Mouse (Mus musculus): ENCODE measurements around the gene Zmynd8. TPM values are rescaled to one million over a fixed set of nuclear protein-coding genes. Genes with fewer than 3 reads are reported as not detected.
A peak's percentile ranks its signal among the peaks of the same experiment; 100 is the strongest.

The Zmynd8 gene
- polyA plus RNA-seq, 1 experiment, result 3.0 TPM

DNA sequence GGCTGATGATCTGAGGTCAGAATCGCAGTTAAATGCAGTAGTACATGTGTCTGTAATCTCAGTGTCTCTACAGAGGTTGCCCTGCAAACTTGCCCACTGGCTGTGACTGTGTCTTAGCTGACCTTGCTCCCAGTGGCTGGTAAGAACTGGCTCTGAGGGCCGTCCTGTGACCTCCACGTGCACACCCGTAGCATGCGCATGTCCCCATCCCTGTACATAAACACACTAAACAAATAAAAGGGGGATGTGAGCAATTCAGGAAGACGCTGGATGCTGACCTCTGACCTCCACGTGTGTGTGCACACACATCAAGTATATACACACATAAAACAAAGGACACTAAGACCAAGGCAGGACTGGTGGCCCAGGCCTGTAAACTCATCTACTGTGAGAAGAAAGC, 14.3 kb upstream of the Zmynd8 start:
- Histone ChIP-seq H3K27me3 (ENCODE audit: control insufficient read depth, insufficient read depth, low read length) (no peaks in the 10 kb centered on the region), H3K27ac (ENCODE audit: control insufficient read depth, insufficient read depth, low read depth, low read length) (no peak overlapping the region), H3K4me1 (ENCODE audit: control insufficient read depth, insufficient read depth, low read length) (no peaks in the 10 kb centered on the region), H3K4me3 (ENCODE audit: control insufficient read depth, low read depth, low read length) (no peak overlapping the region), H3K36me3 (ENCODE audit: control insufficient read depth, insufficient read depth, low read length) (no peaks in the 10 kb centered on the region)
- TF ChIP-seq CTCF (IDR thresholded peaks at IDR 0.05; ENCODE audit: control insufficient read depth, insufficient read depth, insufficient replicate concordance, low read depth, low read length), result no peak

- H3K4me1 ChIP-seq (ENCODE audit: control insufficient read depth, insufficient read depth, low read length), result peaks cover 7% of the 10 kb centered on the region
- no peak overlapping the region for H3K27ac ChIP-seq (ENCODE audit: control insufficient read depth, insufficient read depth, low read depth, low read length)
- no peaks in the 10 kb centered on the region for H3K27me3 ChIP-seq (ENCODE audit: control insufficient read depth, insufficient read depth, low read length)
- TF ChIP-seq CTCF (IDR thresholded peaks at IDR 0.05; ENCODE audit: control insufficient read depth, insufficient read depth, insufficient replicate concordance, low read depth, low read length) (no peak), POLR2A (IDR thresholded peaks at IDR 0.05; ENCODE audit: control insufficient read depth, low read depth, low read length) (no peak)
- H3K4me3 ChIP-seq (ENCODE audit: control insufficient read depth, low read depth, low read length), result no peak overlapping the region
- H3K36me3 ChIP-seq (ENCODE audit: control insufficient read depth, insufficient read depth, low read length), result no peaks in the 10 kb centered on the region
Measured at GRCm38 (mm10) chr2:165909731-165910130, 10.9 kb upstream of the Zmynd8 start.

DNA sequence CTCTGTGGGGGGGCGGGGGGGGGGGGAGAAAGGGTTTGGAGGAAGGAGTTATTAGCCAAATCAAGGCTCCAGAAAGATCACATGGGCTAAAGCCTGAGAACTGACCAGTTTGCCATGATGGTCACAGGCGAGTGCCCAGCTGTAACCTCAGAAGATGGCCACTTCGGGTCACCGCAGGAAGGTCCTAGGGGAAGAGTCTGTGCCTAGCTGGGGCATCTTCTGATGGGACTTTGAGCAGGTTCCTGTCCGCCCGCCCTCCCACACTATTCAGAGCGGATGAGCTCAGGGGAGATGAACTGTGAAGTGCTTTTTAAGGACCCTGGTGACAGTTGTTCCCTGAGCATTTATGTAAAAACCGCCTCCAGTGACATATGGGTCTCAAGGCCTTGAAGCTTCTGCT, 8.4 kb upstream of the Zmynd8 start:
- no peaks in the 10 kb centered on the region for H3K27me3 ChIP-seq (ENCODE audit: control insufficient read depth, insufficient read depth, low read length)
- TF ChIP-seq POLR2A (IDR thresholded peaks at IDR 0.05; ENCODE audit: control insufficient read depth, low read depth, low read length), result no peak
- no peaks in the 10 kb centered on the region for H3K36me3 ChIP-seq (ENCODE audit: control insufficient read depth, insufficient read depth, low read length)
- peaks cover 7% of the 10 kb centered on the region for H3K4me1 ChIP-seq (ENCODE audit: control insufficient read depth, insufficient read depth, low read length)
- no peak overlapping the region for H3K4me3 ChIP-seq (ENCODE audit: control insufficient read depth, low read depth, low read length)
- no peak overlapping the region for H3K27ac ChIP-seq (ENCODE audit: control insufficient read depth, insufficient read depth, low read depth, low read length)

DNA sequence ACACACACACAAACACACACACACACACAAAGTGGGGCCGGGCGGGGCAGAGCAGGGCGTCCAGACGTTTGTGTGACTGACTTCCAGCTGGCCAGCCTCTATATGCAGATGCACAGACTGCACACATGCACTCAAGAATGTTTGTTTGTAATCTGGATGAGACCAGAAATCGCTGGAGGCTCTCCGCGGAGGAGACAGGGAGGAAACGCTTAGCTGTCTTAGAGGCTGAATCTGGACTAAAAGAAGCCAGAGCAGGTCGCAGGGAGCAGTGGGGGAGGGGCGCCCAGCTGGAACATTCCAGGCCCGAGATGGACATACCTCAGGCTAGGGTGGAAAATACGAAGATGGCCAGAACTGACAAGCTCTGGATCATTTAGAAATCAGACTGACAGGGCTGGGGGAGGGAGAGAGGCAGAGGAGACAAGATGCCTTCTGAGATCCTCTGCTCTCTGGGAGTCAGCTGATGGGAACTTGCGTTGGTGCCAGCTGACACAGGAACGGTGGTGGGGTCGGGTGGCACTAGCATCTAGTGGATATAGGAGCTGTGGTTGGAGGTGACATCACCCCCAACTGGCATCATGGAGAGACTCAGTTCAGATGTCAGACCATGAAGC, 7.6 kb upstream of the Zmynd8 start:
- Histone ChIP-seq H3K4me1 (ENCODE audit: control insufficient read depth, insufficient read depth, low read length) (peaks cover 7% of the 10 kb centered on the region), H3K4me3 (ENCODE audit: control insufficient read depth, low read depth, low read length) (no peak overlapping the region), H3K27ac (ENCODE audit: control insufficient read depth, insufficient read depth, low read depth, low read length) (peak overlapping the region; percentile 5; the same call in 1 of the 2 replicates), H3K36me3 (ENCODE audit: control insufficient read depth, insufficient read depth, low read length) (no peaks in the 10 kb centered on the region), H3K27me3 (ENCODE audit: control insufficient read depth, insufficient read depth, low read length) (no peaks in the 10 kb centered on the region)
- no peak for TF ChIP-seq CTCF (IDR thresholded peaks at IDR 0.05; ENCODE audit: control insufficient read depth, insufficient read depth, insufficient replicate concordance, low read depth, low read length)
- no peak for TF ChIP-seq POLR2A (IDR thresholded peaks at IDR 0.05; ENCODE audit: control insufficient read depth, low read depth, low read length)

DNA sequence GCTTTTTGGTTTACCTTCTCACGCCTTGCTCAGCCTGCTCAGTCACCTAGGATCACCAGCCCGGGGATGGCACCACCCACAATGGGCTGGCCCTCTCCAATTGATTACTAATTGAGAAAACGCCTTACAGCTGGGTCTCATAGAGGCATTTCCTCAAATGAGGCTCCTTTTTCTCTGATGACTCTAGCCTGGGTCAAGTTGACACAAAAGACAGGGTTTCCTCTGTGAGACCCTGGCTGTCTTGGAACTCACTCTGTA, 2.2 kb upstream of the Zmynd8 start:
- Histone ChIP-seq H3K36me3 (ENCODE audit: control insufficient read depth, insufficient read depth, low read length) (no peaks in the 10 kb centered on the region), H3K27ac (ENCODE audit: control insufficient read depth, insufficient read depth, low read depth, low read length) (no peak overlapping the region), H3K4me1 (ENCODE audit: control insufficient read depth, insufficient read depth, low read length) (no peaks in the 10 kb centered on the region; the same call in 1 of the 2 replicates), H3K27me3 (ENCODE audit: control insufficient read depth, insufficient read depth, low read length) (no peaks in the 10 kb centered on the region), H3K4me3 (ENCODE audit: control insufficient read depth, low read depth, low read length) (no peak overlapping the region)
- TF ChIP-seq POLR2A (IDR thresholded peaks at IDR 0.05; ENCODE audit: control insufficient read depth, low read depth, low read length) (no peak), CTCF (IDR thresholded peaks at IDR 0.05; ENCODE audit: control insufficient read depth, insufficient read depth, insufficient replicate concordance, low read depth, low read length) (no peak)

GRCm38 (mm10) chr2:165900351-165901126, 1.7 kb upstream of the Zmynd8 start:
- TF ChIP-seq POLR2A (IDR thresholded peaks at IDR 0.05; ENCODE audit: control insufficient read depth, low read depth, low read length) (no peak), CTCF (IDR thresholded peaks at IDR 0.05; ENCODE audit: control insufficient read depth, insufficient read depth, insufficient replicate concordance, low read depth, low read length) (no peak)
- H3K4me1 ChIP-seq (ENCODE audit: control insufficient read depth, insufficient read depth, low read length), result no peaks in the 10 kb centered on the region; the same call in 1 of the 2 replicates
- H3K36me3 ChIP-seq (ENCODE audit: control insufficient read depth, insufficient read depth, low read length), result no peaks in the 10 kb centered on the region

DNA sequence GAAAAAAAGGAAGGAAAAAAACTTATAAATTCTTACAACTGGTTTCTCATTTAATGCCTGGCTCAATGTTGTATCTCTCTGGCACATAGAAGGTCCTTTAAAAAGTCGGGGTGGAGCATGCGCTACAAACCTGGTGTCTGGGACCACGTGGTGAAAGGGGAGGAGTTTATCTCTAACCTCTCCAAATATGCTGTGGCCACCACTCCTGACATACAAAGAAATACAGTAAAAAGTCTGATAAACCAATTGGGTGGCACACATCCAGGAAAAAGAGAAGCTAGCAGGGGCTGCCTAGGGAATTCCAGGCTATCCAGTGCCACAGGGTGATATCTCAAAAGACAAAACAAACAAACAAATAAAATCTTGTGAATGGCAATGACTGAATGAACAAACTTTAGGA, 1.1 kb upstream of the Zmynd8 start:
- Histone ChIP-seq H3K27me3 (ENCODE audit: control insufficient read depth, insufficient read depth, low read length) (no peaks in the 10 kb centered on the region), H3K4me1 (ENCODE audit: control insufficient read depth, insufficient read depth, low read length) (no peaks in the 10 kb centered on the region; the same call in 1 of the 2 replicates), H3K4me3 (ENCODE audit: control insufficient read depth, low read depth, low read length) (no peak overlapping the region), H3K27ac (ENCODE audit: control insufficient read depth, insufficient read depth, low read depth, low read length) (no peak overlapping the region), H3K36me3 (ENCODE audit: control insufficient read depth, insufficient read depth, low read length) (no peaks in the 10 kb centered on the region)
- no peak for TF ChIP-seq CTCF (IDR thresholded peaks at IDR 0.05; ENCODE audit: control insufficient read depth, insufficient read depth, insufficient replicate concordance, low read depth, low read length)
- TF ChIP-seq POLR2A (IDR thresholded peaks at IDR 0.05; ENCODE audit: control insufficient read depth, low read depth, low read length), result no peak

More at GRCm38 (mm10) chr2:165900351-165901126, 1.7 kb upstream of the Zmynd8 start:
- Histone ChIP-seq H3K27ac (ENCODE audit: control insufficient read depth, insufficient read depth, low read depth, low read length) (no peak overlapping the region), H3K27me3 (ENCODE audit: control insufficient read depth, insufficient read depth, low read length) (no peaks in the 10 kb centered on the region), H3K4me3 (ENCODE audit: control insufficient read depth, low read depth, low read length) (no peak overlapping the region)
